Mouse (Mus musculus) hindbrain, embryonic 11.5 days (tissue): ENCODE results near the gene Glipr2. TPM values are rescaled to one million over a fixed set of nuclear protein-coding genes. Genes with fewer than 3 reads are reported as not detected.

Experiments
- ATAC-seq: fragments of 200-750 bp; cut with Nextera tagmentation; 2 replicates; pipeline ENCODE4 v1.8.0; 2017; ENCODE audit warnings: mild to moderate bottlenecking, moderate TSS enrichment, moderate library complexity; ENCODE audit not compliant: low FRiP score
- DNase-seq: peaks from one replicate; pipeline ENCODE4 v3.0.0-alpha.2; 2015; ENCODE audit warnings: low spot score
- H3K27ac ChIP-seq: fragments of 300-500 bp; sonication (generic); 2 replicates; pipeline ENCODE4 v1.5.1; 2014; ENCODE audit warnings: mild to moderate bottlenecking, low read depth, low read length
- H3K27me3 ChIP-seq: fragments of 300-500 bp; sonication (generic); 2 replicates; pipeline ENCODE4 v1.6.1; 2014; ENCODE audit warnings: mild to moderate bottlenecking, low read length, moderate library complexity, mixed read lengths; ENCODE audit not compliant: control insufficient read depth, insufficient read depth
- H3K36me3 ChIP-seq: fragments of 300-500 bp; sonication (generic); 2 replicates; pipeline ENCODE4 v1.6.1; 2014; ENCODE audit warnings: mild to moderate bottlenecking, low read length, moderate library complexity, mixed read lengths; ENCODE audit not compliant: control insufficient read depth, insufficient read depth
- H3K4me1 ChIP-seq: fragments of 300-500 bp; sonication (generic); replicated peaks from 2 replicates; pipeline ENCODE4 v1.6.1; 2014; ENCODE audit warnings: low read length, mixed read lengths; ENCODE audit not compliant: control insufficient read depth, insufficient read depth
- H3K4me2 ChIP-seq: fragments of 300-500 bp; sonication (generic); replicated peaks from 2 replicates; pipeline ENCODE4 v1.6.1; 2014; ENCODE audit warnings: mild to moderate bottlenecking, low read depth, low read length
- H3K4me3 ChIP-seq: fragments of 300-500 bp; sonication (generic); 2 replicates; pipeline ENCODE4 v1.5.1; 2014; ENCODE audit warnings: low read depth, low read length
- H3K9ac ChIP-seq: fragments of 300-500 bp; sonication (generic); 2 replicates; pipeline ENCODE4 v1.6.1; 2014; ENCODE audit warnings: low read depth, low read length
- H3K9me3 ChIP-seq: fragments of 300-500 bp; sonication (generic); 2 replicates; pipeline ENCODE4 v1.6.1; 2016; ENCODE audit warnings: low read length; ENCODE audit not compliant: control insufficient read depth
- WGBS: fragments of 180-500 bp; shearing (Covaris S2); extraction: QIAGEN DNeasy Blood & Tissue Kit; methylation state at CpG from one replicate; pipeline ENCODE4 v1.1.7; 2014; 5-methylcytosine and 5-hydroxymethylcytosine counted together
- polyA plus RNA-seq: library from polyadenylated mRNA; unstranded; fragments of >200 nt; fragmentation: Nextera tagmentation; extraction: Ambion mirVana; gene quantifications from 2 replicates; pipeline ENCODE4 v1.2.1, GENCODE M21; 2014

Glipr2 gene
- polyA plus RNA-seq, 1 experiment from 2014 or later, result 117 TPM

- no peaks in the 10 kb centered on the region for H3K4me1 ChIP-seq
- H3K36me3 ChIP-seq, result peaks cover 10% of the 10 kb centered on the region
- no peaks in the 10 kb centered on the region for H3K9me3 ChIP-seq
- no peak overlapping the region for H3K9ac ChIP-seq
- no peak overlapping the region for H3K27ac ChIP-seq
- H3K4me2 ChIP-seq, result no peak overlapping the region
- no peak for DNase-seq
- no peak for ATAC-seq
- no peak overlapping the region for H3K4me3 ChIP-seq
- H3K27me3 ChIP-seq, result no peaks in the 10 kb centered on the region
- 91% methylated on average over 11 of the region's 11 CpGs for WGBS
These were observed 65.6 kb downstream of the Glipr2 start for GRCm38 (mm10) chr4:44022766-44023165.

GRCm38 (mm10) chr4:44023681-44024080 is 66.5 kb downstream of the Glipr2 start:
- DNase-seq (no peak), ATAC-seq (no peak)
- H3K9me3 ChIP-seq, result no peaks in the 10 kb centered on the region
- H3K27me3 ChIP-seq, result no peaks in the 10 kb centered on the region
- no peak overlapping the region for H3K27ac ChIP-seq
- no peaks in the 10 kb centered on the region for H3K4me1 ChIP-seq
- H3K36me3 ChIP-seq, result peaks cover 12% of the 10 kb centered on the region
- no peak overlapping the region for H3K4me3 ChIP-seq
- no peak overlapping the region for H3K9ac ChIP-seq
- no peak overlapping the region for H3K4me2 ChIP-seq
- 96% methylated on average over 9 of the region's 9 CpGs for WGBS

- Histone ChIP-seq H3K9ac (no peak overlapping the region), H3K27me3 (no peaks in the 10 kb centered on the region), H3K36me3 (peaks cover 12% of the 10 kb centered on the region), H3K27ac (no peak overlapping the region), H3K9me3 (no peaks in the 10 kb centered on the region), H3K4me3 (no peak overlapping the region), H3K4me1 (no peaks in the 10 kb centered on the region), H3K4me2 (no peak overlapping the region)
- 98% methylated on average over 6 of the region's 6 CpGs for WGBS
- no peak for ATAC-seq
- no peak for DNase-seq
These were observed 67.0 kb downstream of the Glipr2 start for GRCm38 (mm10) chr4:44024241-44024640.

- Histone ChIP-seq H3K36me3 (peaks cover 15% of the 10 kb centered on the region), H3K9me3 (no peaks in the 10 kb centered on the region), H3K27me3 (no peaks in the 10 kb centered on the region; the same call in 1 of the 2 replicates), H3K4me3 (no peak overlapping the region), H3K4me1 (no peaks in the 10 kb centered on the region), H3K4me2 (no peak overlapping the region), H3K27ac (no peak overlapping the region), H3K9ac (no peak overlapping the region)
- 94% methylated on average over 6 of the region's 6 CpGs for WGBS
- ATAC-seq (no peak), DNase-seq (no peak)
These were observed 68.4 kb downstream of the Glipr2 start for GRCm38 (mm10) chr4:44025570-44025969.

Other genes with a start within 250 kb of the Glipr2 start
- gene Olfr71, start 247.1 kb upstream of the Glipr2 start, polyA plus RNA-seq, result not detected in 2 replicates
- 0.17 and 0.19 TPM in 2 replicates for gene Hrct1, start 230.2 kb upstream of the Glipr2 start, polyA plus RNA-seq
- 0.06 TPM in 1 of 2 replicates, not detected in the other for gene Spaar, start 227.4 kb upstream of the Glipr2 start, polyA plus RNA-seq
- gene Olfr159, start 186.4 kb upstream of the Glipr2 start, polyA plus RNA-seq, result not detected in 2 replicates
- not detected in 2 replicates for gene Olfr156, start 133.5 kb upstream of the Glipr2 start, polyA plus RNA-seq
- gene Olfr157, start 117.2 kb upstream of the Glipr2 start, polyA plus RNA-seq, result 0.09 TPM in 1 of 2 replicates, not detected in the other
- not detected in 2 replicates for gene Olfr155, start 105.8 kb upstream of the Glipr2 start, polyA plus RNA-seq
- 14.5 and 15.0 TPM in 2 replicates for gene Reck, start 81.9 kb upstream of the Glipr2 start, polyA plus RNA-seq
- 0.17 TPM in 1 of 2 replicates, not detected in the other for gene Ccin, start 26.1 kb downstream of the Glipr2 start, polyA plus RNA-seq
- 284 and 291 TPM in 2 replicates for gene Clta, start 47.1 kb downstream of the Glipr2 start, polyA plus RNA-seq
- gene Gne, start 126.8 kb downstream of the Glipr2 start, polyA plus RNA-seq, result 23.1 and 24.2 TPM in 2 replicates